Mouse (Mus musculus): ENCODE results near the gene Rgl1.

DNA sequence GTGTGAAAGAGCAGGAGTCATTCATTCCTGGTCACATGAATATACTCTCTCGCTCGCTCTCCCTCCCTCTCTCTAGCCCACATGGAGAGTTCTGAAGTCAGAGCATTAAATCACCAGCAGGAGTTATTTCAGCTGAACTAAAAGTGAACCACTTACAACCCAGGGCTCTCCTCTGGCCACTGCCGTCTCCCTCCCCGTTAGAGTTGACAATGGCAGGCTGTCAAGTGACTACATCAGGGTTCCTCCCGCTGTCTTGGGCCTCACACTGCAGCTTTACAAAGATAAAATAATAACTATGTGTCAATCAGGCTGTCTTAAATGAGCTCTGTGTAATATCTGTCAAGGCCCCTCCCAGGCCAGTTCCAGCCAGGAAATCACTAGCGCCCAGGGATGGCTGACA, 63.2 kb downstream of the Rgl1 start:
- TF ChIP-seq CTCF (IDR thresholded peaks at IDR 0.05; ENCODE audit: extremely low read depth, insufficient read depth, insufficient read length, insufficient replicate concordance) (no peak), POLR2A (IDR thresholded peaks at IDR 0.05; ENCODE audit: low read depth, low read length) (no peak)
